Mouse (Mus musculus) MEL (cell line): Measurements from ENCODE around the gene Mgst3. TPM values are rescaled to one million over a fixed set of nuclear protein-coding genes. Genes with fewer than 3 reads are reported as not detected.

ENCODE experiments used
- DNase-seq: peaks from one replicate; pipeline ENCODE4 v3.0.0; 2011; ENCODE audit warnings: low read depth, low spot score
- H3K27ac ChIP-seq: 2 replicates; pipeline ENCODE4 v1.5.1; 2012; ENCODE audit warnings: low read depth, mild to moderate bottlenecking, control low read depth, low read length, moderate library complexity; ENCODE audit not compliant: control insufficient read depth
- H3K27me3 ChIP-seq, 2 experiments: fragments of 150-350 bp in 1 of 2; sonication (generic) in 1 of 2; 2 replicates each; pipeline ENCODE4 v1.6.1; 2012; ENCODE audit warnings: low read length in 2 of 2, mild to moderate bottlenecking in 2 of 2, improper control_type of control experiment in 1 of 2, moderate library complexity in 1 of 2; ENCODE audit not compliant: insufficient read depth in 2 of 2, control insufficient read depth in 1 of 2
- H3K36me3 ChIP-seq, 2 experiments: 2 replicates each; pipeline ENCODE4 v1.6.1; 2012 to 2014; ENCODE audit warnings: low read length in 2 of 2, improper control_type of control experiment in 1 of 2, inconsistent platforms in 1 of 2, mild to moderate bottlenecking in 1 of 2; ENCODE audit not compliant: insufficient read depth in 2 of 2, control insufficient read depth in 1 of 2
- H3K4me1 ChIP-seq, 2 experiments: fragments of 150-350 bp in 1 of 2; sonication (generic) in 1 of 2; 2 replicates each; pipeline ENCODE4 v1.6.1; 2012; ENCODE audit warnings: low read length in 2 of 2, improper control_type of control experiment in 1 of 2, mild to moderate bottlenecking in 1 of 2; ENCODE audit not compliant: insufficient read depth in 2 of 2, control insufficient read depth in 1 of 2
- H3K4me3 ChIP-seq, 2 experiments: fragments of 150-350 bp in 1 of 2; sonication (generic) in 1 of 2; 2 replicates each; pipeline ENCODE4 v1.5.1; 2012; ENCODE audit warnings: low read depth in 2 of 2, low read length in 2 of 2, mild to moderate bottlenecking in 2 of 2, moderate library complexity in 2 of 2, control low read depth in 1 of 2, improper control_type of control experiment in 1 of 2; ENCODE audit not compliant: control insufficient read depth in 1 of 2, insufficient read depth in 1 of 2
- H3K79me2 ChIP-seq: 2 replicates; pipeline ENCODE4 v1.6.1; 2012; ENCODE audit warnings: mild to moderate bottlenecking, low read length, moderate library complexity; ENCODE audit not compliant: control insufficient read depth, poor library complexity, insufficient read depth
- H3K9ac ChIP-seq: 2 replicates; pipeline ENCODE4 v1.6.1; 2012; ENCODE audit warnings: low read depth, mild to moderate bottlenecking, control low read depth, low read length, moderate library complexity; ENCODE audit not compliant: control insufficient read depth, poor library complexity, severe bottlenecking
- H3K9me3 ChIP-seq: fragments of 150-350 bp; sonication (generic); replicated peaks from 2 replicates; pipeline ENCODE4 v1.6.1; 2012; ENCODE audit warnings: mild to moderate bottlenecking, low read length, improper control_type of control experiment, moderate library complexity; ENCODE audit not compliant: insufficient read depth
- BHLHE40 ChIP-seq: IDR thresholded peaks from 2 replicates; pipeline ENCODE4 v1.6.1; 2012; ENCODE audit warnings: low read depth, mild to moderate bottlenecking, inconsistent platforms, low read length, improper control_type of control experiment, borderline replicate concordance
- CTCF ChIP-seq, 3 experiments: IDR thresholded peaks in 2 of 3; conservative IDR thresholded peaks in 1 of 3; 2 replicates each; pipeline ENCODE4 v1.5.1; 2011 to 2012; ENCODE audit warnings: low read length in 3 of 3, low read depth in 2 of 3, mild to moderate bottlenecking in 2 of 3, improper control_type of control experiment in 1 of 3, inconsistent platforms in 1 of 3, mixed read lengths in 1 of 3, moderate library complexity in 1 of 3; ENCODE audit not compliant: control insufficient read depth in 1 of 3, insufficient read depth in 1 of 3, poor library complexity in 1 of 3, severe bottlenecking in 1 of 3
- ELF1 ChIP-seq: IDR thresholded peaks from 2 replicates; pipeline ENCODE4 v1.6.1; 2014; ENCODE audit warnings: low read depth, mild to moderate bottlenecking, inconsistent platforms, low read length, improper control_type of control experiment, moderate library complexity
- GATA1 ChIP-seq: IDR thresholded peaks from 2 replicates; pipeline ENCODE4 v1.6.1; 2011; ENCODE audit warnings: low read depth, low read length, improper control_type of control experiment
- JUND ChIP-seq: IDR thresholded peaks from 2 replicates; pipeline ENCODE4 v1.6.1; 2011; ENCODE audit warnings: low read depth, mild to moderate bottlenecking, improper control_type of control experiment, low read length
- MAFK ChIP-seq: IDR thresholded peaks from 2 replicates; pipeline ENCODE4 v1.6.1; 2011; ENCODE audit warnings: low read depth, mild to moderate bottlenecking, low read length, improper control_type of control experiment, borderline replicate concordance
- MAZ ChIP-seq: IDR thresholded peaks from 2 replicates; pipeline ENCODE4 v1.6.1; 2012; ENCODE audit warnings: low read depth, mild to moderate bottlenecking, inconsistent platforms, low read length, improper control_type of control experiment
- MYB ChIP-seq: IDR thresholded peaks from 2 replicates; pipeline ENCODE4 v1.6.1; 2011; ENCODE audit warnings: mild to moderate bottlenecking, low read depth, low read length, improper control_type of control experiment
- NELFE ChIP-seq: IDR thresholded peaks from 2 replicates; pipeline ENCODE4 v1.6.1; 2011; ENCODE audit warnings: low read depth, low read length, improper control_type of control experiment
- NRF1 ChIP-seq: IDR thresholded peaks from 2 replicates; pipeline ENCODE4 v1.6.1; 2014; ENCODE audit warnings: low read depth, mild to moderate bottlenecking, inconsistent platforms, low read length, improper control_type of control experiment, moderate library complexity; ENCODE audit not compliant: poor library complexity, insufficient read depth, severe bottlenecking
- POLR2A ChIP-seq, 2 experiments: IDR thresholded peaks; 2 replicates each; pipeline ENCODE4 v1.6.1; 2011 to 2012; ENCODE audit warnings: low read length in 2 of 2, mild to moderate bottlenecking in 2 of 2, control low read depth in 1 of 2, improper control_type of control experiment in 1 of 2, low read depth in 1 of 2, moderate library complexity in 1 of 2; ENCODE audit not compliant: control insufficient read depth in 1 of 2, insufficient read depth in 1 of 2, poor library complexity in 1 of 2
- POLR2AphosphoS2 ChIP-seq: IDR thresholded peaks from 2 replicates; pipeline ENCODE4 v1.6.1; 2011; ENCODE audit warnings: low read length, improper control_type of control experiment
- SIN3A ChIP-seq: IDR thresholded peaks from 2 replicates; pipeline ENCODE4 v1.6.1; 2012; ENCODE audit warnings: low read length, improper control_type of control experiment, inconsistent platforms
- SMC3 ChIP-seq: IDR thresholded peaks from 2 replicates; pipeline ENCODE4 v1.6.1; 2011; ENCODE audit warnings: low read depth, low read length, improper control_type of control experiment
- TAL1 ChIP-seq: IDR thresholded peaks from 2 replicates; pipeline ENCODE4 v1.6.1; 2012; ENCODE audit warnings: mild to moderate bottlenecking, inconsistent platforms, low read length, moderate library complexity, mixed read lengths
- UBTF ChIP-seq: IDR thresholded peaks from 2 replicates; pipeline ENCODE4 v1.6.1; 2012; ENCODE audit warnings: low read depth, mild to moderate bottlenecking, inconsistent platforms, low read length, improper control_type of control experiment, moderate library complexity, borderline replicate concordance; ENCODE audit not compliant: insufficient read depth
- USF1 ChIP-seq: IDR thresholded peaks from 2 replicates; pipeline ENCODE4 v1.6.1; 2014; ENCODE audit warnings: low read depth, mild to moderate bottlenecking, inconsistent platforms, low read length, improper control_type of control experiment, moderate library complexity
- ZC3H11A ChIP-seq: IDR thresholded peaks from 2 replicates; pipeline ENCODE4 v1.6.1; 2012; ENCODE audit warnings: low read depth, mild to moderate bottlenecking, inconsistent platforms, low read length, improper control_type of control experiment
- ZNF384 ChIP-seq: IDR thresholded peaks from 2 replicates; pipeline ENCODE4 v1.6.1; 2012; ENCODE audit warnings: low read depth, mild to moderate bottlenecking, inconsistent platforms, low read length, improper control_type of control experiment
- polyA plus RNA-seq, 2 experiments: library from polyadenylated mRNA; stranded (reverse) in 1 of 2; unstranded in 1 of 2; fragments of >175 nt in 1 of 2; fragments of >200 nt in 1 of 2; gene quantifications; 2 replicates each; pipeline versions ENCODE4 v1.2.1 to v1.2.4; 2012; ENCODE audit warnings: low replicate concordance in 2 of 2, low read depth in 1 of 2; ENCODE audit not compliant: insufficient read length in 2 of 2, insufficient read depth in 1 of 2, missing spikeins in 1 of 2
- total RNA-seq: library from RNA; depleted of rRNA; stranded (reverse); fragments of 300-350 nt; gene quantifications from 2 replicates; pipeline ENCODE4 v1.2.3, GENCODE M21; 2012

Mgst3 gene
- total and polyA plus RNA-seq, 3 experiments, result 17.0 to 33.2 TPM; not detected in 1

- H3K36me3 ChIP-seq, result peaks cover 0 to 30% of the 10 kb centered on the region in 2 experiments; a peak in 2 of 4 replicates
- H3K9me3 ChIP-seq, result no peaks in the 10 kb centered on the region
- no peaks in the 10 kb centered on the region for H3K27me3 ChIP-seq
- H3K27ac ChIP-seq, result no peak overlapping the region
- no peak overlapping the region for H3K4me3 ChIP-seq
- no peaks in the 10 kb centered on the region for H3K79me2 ChIP-seq
- H3K9ac ChIP-seq, result no peak overlapping the region
- DNase-seq, result no peak
- no peak for TF ChIP-seq UBTF
- no peak for TF ChIP-seq MAZ
- TF ChIP-seq SMC3, result no peak
- TF ChIP-seq ELF1, result no peak
- TF ChIP-seq JUND, result no peak
- TF ChIP-seq ZC3H11A, result no peak
- no peak for TF ChIP-seq CTCF (IDR thresholded peaks at IDR 0.05 in 2 of 3, conservative IDR thresholded peaks at IDR 0.05 in 1 of 3; ENCODE audit: control insufficient read depth in 1 of 3, insufficient read depth in 1 of 3, low read depth in 2 of 3, low read length in 3 of 3, poor library complexity in 1 of 3, severe bottlenecking in 1 of 3)
- no peak for TF ChIP-seq MYB
- TF ChIP-seq USF1, result no peak
- TF ChIP-seq SIN3A, result no peak
- TF ChIP-seq GATA1, result no peak
- no peak for TF ChIP-seq ZNF384
- TF ChIP-seq TAL1, result no peak
- TF ChIP-seq NELFE, result no peak
- TF ChIP-seq POLR2A (IDR thresholded peaks at IDR 0.05; ENCODE audit: control insufficient read depth in 1 of 2, insufficient read depth in 1 of 2, low read depth in 1 of 2, low read length in 2 of 2, poor library complexity in 1 of 2), result no peak
- TF ChIP-seq POLR2AphosphoS2, result no peak
- TF ChIP-seq NRF1, result no peak
- no peak for TF ChIP-seq BHLHE40
- no peak for TF ChIP-seq MAFK
- H3K4me1 ChIP-seq, result peaks cover 16 to 27% of the 10 kb centered on the region in 2 experiments
Observed at GRCm38 (mm10) chr1:167387310-167387709, 6.3 kb downstream of the Mgst3 start.

- DNase-seq, result no peak
- no peaks in the 10 kb centered on the region for H3K79me2 ChIP-seq
- no peaks in the 10 kb centered on the region for H3K27me3 ChIP-seq
- H3K9ac ChIP-seq, result no peak overlapping the region
- peaks cover 0 to 27% of the 10 kb centered on the region in 2 experiments; a peak in 2 of 4 replicates for H3K36me3 ChIP-seq
- H3K9me3 ChIP-seq, result no peaks in the 10 kb centered on the region
- peaks cover 16 to 30% of the 10 kb centered on the region in 2 experiments for H3K4me1 ChIP-seq
- TF ChIP-seq USF1, result no peak
- H3K27ac ChIP-seq, result no peak overlapping the region
- H3K4me3 ChIP-seq, result no peak overlapping the region
Observed at GRCm38 (mm10) chr1:167386466-167386865, 7.2 kb downstream of the Mgst3 start.
